Mouse (Mus musculus) embryonic facial prominence, embryonic 11.5 days (tissue): ENCODE measurements around the gene Cep63. TPM values are rescaled to one million over a fixed set of nuclear protein-coding genes. Genes with fewer than 3 reads are reported as not detected.

Source experiments
- ATAC-seq: fragments of 200-750 bp; cut with Nextera tagmentation; replicated peaks from 2 replicates; pipeline ENCODE4 v1.8.0; 2017; ENCODE audit warnings: low read depth; ENCODE audit not compliant: insufficient number of reproducible peaks, low FRiP score, low TSS enrichment
- DNase-seq: peaks from one replicate; pipeline ENCODE4 v3.0.0-alpha.2; 2015; ENCODE audit warnings: low spot score
- H3K27ac ChIP-seq: fragments of 300-500 bp; sonication (generic); replicated peaks from 2 replicates; pipeline ENCODE4 v1.5.1; 2014; ENCODE audit warnings: mild to moderate bottlenecking, low read depth, low read length, control low read depth
- H3K27me3 ChIP-seq: fragments of 300-500 bp; sonication (generic); 2 replicates; pipeline ENCODE4 v1.6.1; 2014; ENCODE audit warnings: mild to moderate bottlenecking, low read length, moderate library complexity, mixed read lengths; ENCODE audit not compliant: control insufficient read depth, insufficient read depth
- H3K36me3 ChIP-seq: fragments of 300-500 bp; sonication (generic); replicated peaks from 2 replicates; pipeline ENCODE4 v1.6.1; 2014; ENCODE audit warnings: low read depth, mild to moderate bottlenecking, low read length, moderate library complexity, mixed read lengths; ENCODE audit not compliant: control insufficient read depth, insufficient read depth
- H3K4me1 ChIP-seq: fragments of 300-500 bp; sonication (generic); 2 replicates; pipeline ENCODE4 v1.6.1; 2014; ENCODE audit warnings: low read length, mixed read lengths; ENCODE audit not compliant: control insufficient read depth, insufficient read depth
- H3K4me2 ChIP-seq: fragments of 300-500 bp; sonication (generic); 2 replicates; pipeline ENCODE4 v1.6.1; 2014; ENCODE audit warnings: low read depth, mild to moderate bottlenecking, control low read depth, low read length, moderate library complexity
- H3K4me3 ChIP-seq: fragments of 300-500 bp; sonication (generic); 2 replicates; pipeline ENCODE4 v1.5.1; 2014; ENCODE audit warnings: low read depth, low read length, control low read depth
- H3K9ac ChIP-seq: fragments of 300-500 bp; sonication (generic); replicated peaks from 2 replicates; pipeline ENCODE4 v1.6.1; 2014; ENCODE audit warnings: mild to moderate bottlenecking, control low read depth, low read length
- H3K9me3 ChIP-seq: fragments of 300-500 bp; sonication (generic); replicated peaks from 2 replicates; pipeline ENCODE4 v1.6.1; 2016; ENCODE audit warnings: mild to moderate bottlenecking, low read length, inconsistent platforms, mixed read lengths; ENCODE audit not compliant: control insufficient read depth
- WGBS: fragments of 180-500 bp; shearing (Covaris S2); extraction: QIAGEN DNeasy Blood & Tissue Kit; methylation state at CpG from one replicate; pipeline ENCODE4 v1.1.7; 2014; 5-methylcytosine and 5-hydroxymethylcytosine counted together
- polyA plus RNA-seq: library from polyadenylated mRNA; unstranded; fragments of >200 nt; fragmentation: Nextera tagmentation; extraction: Ambion mirVana; gene quantifications from 2 replicates; pipeline ENCODE4 v1.2.1, GENCODE M21; 2014

The Cep63 gene
- polyA plus RNA-seq, 1 experiment from 2014 or later, result 53.2 TPM

DNA sequence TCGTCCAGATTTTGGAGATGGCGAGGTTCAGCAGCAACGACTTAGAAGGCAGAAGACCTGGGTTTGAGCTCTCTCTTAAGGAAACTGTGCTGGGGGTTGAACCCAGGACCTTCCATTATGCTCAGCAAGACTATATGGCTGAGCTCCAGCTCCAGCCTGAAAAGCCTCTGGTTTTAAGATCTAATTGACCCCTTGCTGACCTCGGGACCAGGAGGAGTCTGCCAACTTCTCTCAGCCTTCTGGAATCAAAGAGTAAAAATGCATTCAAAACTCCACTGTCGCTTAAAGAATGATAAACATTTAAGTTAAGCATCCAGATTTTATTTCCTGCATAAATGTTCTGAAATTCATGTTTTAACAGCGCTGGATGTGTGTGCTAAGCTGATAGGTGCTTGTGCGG lies 12.6 kb upstream of the Cep63 start:
- no peak overlapping the region for H3K27ac ChIP-seq
- no peak overlapping the region for H3K4me3 ChIP-seq
- no peaks in the 10 kb centered on the region for H3K36me3 ChIP-seq
- no peaks in the 10 kb centered on the region for H3K27me3 ChIP-seq
- ATAC-seq (no peak), DNase-seq (no peak)
- WGBS, result 62% methylated on average over 7 of the region's 7 CpGs
- no peaks in the 10 kb centered on the region for H3K4me1 ChIP-seq
- no peak overlapping the region for H3K4me2 ChIP-seq
- no peak overlapping the region for H3K9ac ChIP-seq
- H3K9me3 ChIP-seq, result no peaks in the 10 kb centered on the region

DNA sequence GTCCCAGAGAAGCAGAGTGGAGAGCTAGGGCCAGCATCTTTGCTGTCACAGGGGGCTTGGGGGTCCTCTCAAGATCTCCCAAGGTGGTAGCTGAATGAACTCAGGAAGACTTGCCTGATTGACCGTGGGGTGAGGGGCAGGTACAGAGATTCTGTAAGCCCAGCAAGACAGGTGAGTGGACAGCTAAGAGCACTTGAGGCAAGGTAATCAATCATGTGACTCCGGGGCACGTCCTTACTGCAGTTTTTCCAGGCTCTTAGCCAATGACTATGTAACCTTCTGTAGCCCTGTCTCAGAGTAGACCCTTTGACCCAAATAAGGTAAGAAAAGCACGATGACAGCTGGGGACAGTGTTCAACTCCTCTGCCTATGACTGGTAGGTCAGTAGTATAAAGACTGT lies 10.8 kb upstream of the Cep63 start:
- H3K9ac ChIP-seq, result no peak overlapping the region
- H3K36me3 ChIP-seq, result no peaks in the 10 kb centered on the region
- no peaks in the 10 kb centered on the region for H3K27me3 ChIP-seq
- no peak overlapping the region for H3K27ac ChIP-seq
- no peak for DNase-seq
- no peaks in the 10 kb centered on the region for H3K4me1 ChIP-seq
- WGBS, result 57% methylated on average over 4 of the region's 4 CpGs
- H3K4me2 ChIP-seq, result no peak overlapping the region
- H3K4me3 ChIP-seq, result no peak overlapping the region
- no peak for ATAC-seq
- H3K9me3 ChIP-seq, result no peaks in the 10 kb centered on the region

DNA sequence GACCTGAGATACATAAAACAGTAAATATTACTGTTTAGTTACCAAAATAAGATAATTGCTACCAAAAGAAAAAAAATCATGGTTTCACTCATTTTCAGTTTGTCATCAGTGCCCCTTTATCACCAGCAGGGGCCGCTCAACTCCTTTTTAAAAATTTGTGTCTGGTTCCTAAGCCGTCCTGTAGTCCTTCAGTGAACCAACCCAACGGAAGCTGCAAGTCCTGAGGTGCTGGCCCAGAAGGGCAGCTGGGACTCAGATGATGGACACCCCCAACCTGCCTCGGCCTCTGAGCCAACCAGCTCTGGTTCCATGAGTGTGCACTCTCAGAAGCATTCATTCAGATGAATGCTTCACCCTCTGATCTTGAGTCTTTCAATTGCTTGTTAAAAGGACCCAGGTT lies 10.2 kb upstream of the Cep63 start:
- H3K9me3 ChIP-seq, result no peaks in the 10 kb centered on the region
- WGBS, result 6% methylated on average over 4 of the region's 4 CpGs
- no peak overlapping the region for H3K9ac ChIP-seq
- peak; percentile 77 for DNase-seq
- no peak overlapping the region for H3K4me3 ChIP-seq
- H3K27me3 ChIP-seq, result no peaks in the 10 kb centered on the region
- no peaks in the 10 kb centered on the region for H3K4me1 ChIP-seq
- H3K27ac ChIP-seq, result no peak overlapping the region
- ATAC-seq, result no peak; the same call in 1 of the 2 replicates
- H3K4me2 ChIP-seq, result no peak overlapping the region
- no peaks in the 10 kb centered on the region for H3K36me3 ChIP-seq

DNA sequence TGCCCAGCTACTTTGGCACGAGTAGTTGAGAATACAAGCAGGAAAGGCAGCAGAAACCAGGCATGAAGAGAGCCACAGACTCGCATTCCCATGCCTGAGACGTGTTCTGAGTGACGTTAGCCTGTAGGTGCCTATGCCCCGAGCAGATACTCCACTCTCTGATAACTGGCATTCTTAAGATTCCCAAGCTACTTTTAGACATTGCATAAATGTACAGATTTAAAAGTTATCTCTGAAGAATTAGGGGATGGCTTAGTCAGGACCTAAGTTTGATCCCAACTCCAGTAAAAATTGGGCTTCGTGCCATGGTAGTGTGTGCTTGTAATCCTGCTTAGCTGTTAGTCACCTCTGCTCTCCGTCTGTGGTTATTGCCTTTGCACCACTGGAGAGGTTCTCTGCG lies 8.1 kb upstream of the Cep63 start:
- no peak overlapping the region for H3K4me2 ChIP-seq
- H3K9me3 ChIP-seq, result no peaks in the 10 kb centered on the region
- no peaks in the 10 kb centered on the region for H3K36me3 ChIP-seq
- no peak overlapping the region for H3K9ac ChIP-seq
- no peak overlapping the region for H3K4me3 ChIP-seq
- ATAC-seq, result no peak
- H3K27ac ChIP-seq, result no peak overlapping the region
- H3K4me1 ChIP-seq, result no peaks in the 10 kb centered on the region
- DNase-seq, result no peak
- 83% methylated on average over 8 of the region's 8 CpGs for WGBS
- no peaks in the 10 kb centered on the region for H3K27me3 ChIP-seq

DNA sequence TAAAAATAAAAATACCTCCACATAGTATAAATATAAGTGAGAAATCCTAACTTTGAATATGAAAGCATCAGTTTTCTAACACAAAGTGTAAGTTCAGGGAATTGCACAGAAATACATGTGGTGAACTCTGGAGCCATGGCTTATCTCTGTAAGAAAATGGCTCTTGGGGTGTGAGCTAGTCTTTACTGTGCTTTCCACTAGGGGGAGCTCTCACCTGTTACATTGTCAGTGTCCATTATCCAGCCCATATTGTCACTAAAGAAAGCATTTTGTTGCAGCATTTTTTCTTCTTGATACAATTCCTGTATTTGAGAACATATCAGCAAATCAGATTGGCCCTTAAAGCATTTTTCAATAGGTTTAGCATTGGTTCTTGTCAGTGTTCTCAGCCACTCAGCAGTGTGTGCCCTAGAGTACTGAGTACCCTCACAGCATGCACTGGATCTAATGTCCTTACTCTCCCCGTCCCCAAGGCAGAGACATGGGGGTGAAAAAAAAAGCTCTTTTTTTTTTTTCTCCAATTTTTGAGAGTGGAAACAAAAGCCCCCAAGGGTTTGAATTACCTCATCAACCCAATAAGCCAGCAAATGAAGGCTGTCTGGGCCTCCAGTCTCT lies 6.7 kb upstream of the Cep63 start:
- Histone ChIP-seq H3K4me1 (no peaks in the 10 kb centered on the region), H3K27ac (no peak overlapping the region), H3K9ac (no peak overlapping the region), H3K36me3 (no peaks in the 10 kb centered on the region), H3K4me2 (no peak overlapping the region), H3K9me3 (no peaks in the 10 kb centered on the region), H3K4me3 (no peak overlapping the region), H3K27me3 (no peaks in the 10 kb centered on the region)
- DNase-seq, result peak; percentile 88
- WGBS, result 59% methylated on average over 1 of the region's 1 CpGs
- ATAC-seq, result no peak

DNA sequence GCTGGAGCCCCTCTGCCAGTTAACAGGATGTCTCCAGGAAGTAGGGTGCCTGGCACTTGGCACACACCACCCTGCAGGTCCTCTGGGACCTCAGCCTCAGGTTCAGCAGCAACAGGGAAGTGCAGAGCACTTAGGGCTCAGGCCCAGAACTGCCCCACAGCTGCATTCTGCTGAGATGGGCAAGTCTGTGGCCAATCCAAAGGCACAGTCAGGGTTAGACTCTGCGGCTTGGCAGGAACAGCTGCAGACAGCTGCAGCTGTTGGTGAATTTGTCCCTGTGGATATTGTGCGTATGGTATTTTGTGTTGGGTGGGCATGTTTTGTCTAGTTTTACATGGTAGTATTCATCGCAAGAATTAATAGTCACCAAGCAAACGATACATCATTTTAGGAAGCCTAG lies 5.8 kb upstream of the Cep63 start:
- DNase-seq (no peak), ATAC-seq (no peak)
- Histone ChIP-seq H3K27me3 (no peaks in the 10 kb centered on the region), H3K4me1 (peaks cover 1% of the 10 kb centered on the region; the same call in 1 of the 2 replicates), H3K9ac (no peak overlapping the region), H3K4me3 (no peak overlapping the region), H3K4me2 (no peak overlapping the region), H3K27ac (no peak overlapping the region), H3K9me3 (no peaks in the 10 kb centered on the region), H3K36me3 (no peaks in the 10 kb centered on the region)
- WGBS, result 86% methylated on average over 4 of the region's 4 CpGs

DNA sequence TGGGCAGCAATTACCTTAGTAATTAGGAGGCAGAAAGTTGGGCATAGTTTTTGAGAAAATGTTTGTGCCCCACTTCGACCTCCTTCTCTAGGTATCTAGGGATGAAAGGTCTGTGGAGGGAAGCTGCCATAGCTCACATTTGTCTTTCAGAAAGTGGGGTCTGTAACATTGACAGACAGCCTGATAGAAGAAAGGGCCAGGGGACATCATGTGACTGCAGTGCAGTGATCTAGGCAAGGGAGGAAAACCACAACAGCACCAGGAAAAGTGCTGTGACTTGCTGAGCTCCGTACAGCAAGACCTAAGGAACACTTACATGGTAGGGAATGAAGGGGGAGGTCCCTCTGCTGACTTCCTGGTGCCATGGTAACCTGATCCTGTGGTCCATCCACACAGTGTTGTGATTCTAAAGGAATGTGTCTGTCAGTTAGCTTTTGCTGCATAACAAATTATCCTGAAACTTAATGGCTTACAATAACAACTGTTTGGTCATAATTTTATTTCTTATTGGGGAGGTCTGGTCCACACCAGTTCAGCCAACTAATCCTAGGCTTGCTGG lies 5.3 kb upstream of the Cep63 start:
- Histone ChIP-seq H3K9ac (no peak overlapping the region), H3K4me1 (peaks cover 3% of the 10 kb centered on the region; the same call in 1 of the 2 replicates), H3K36me3 (no peaks in the 10 kb centered on the region), H3K9me3 (no peaks in the 10 kb centered on the region), H3K27ac (no peak overlapping the region), H3K27me3 (no peaks in the 10 kb centered on the region), H3K4me3 (no peak overlapping the region), H3K4me2 (no peak overlapping the region)
- ATAC-seq (no peak), DNase-seq (no peak)
- WGBS, result 55% methylated on average over 2 of the region's 2 CpGs

DNA sequence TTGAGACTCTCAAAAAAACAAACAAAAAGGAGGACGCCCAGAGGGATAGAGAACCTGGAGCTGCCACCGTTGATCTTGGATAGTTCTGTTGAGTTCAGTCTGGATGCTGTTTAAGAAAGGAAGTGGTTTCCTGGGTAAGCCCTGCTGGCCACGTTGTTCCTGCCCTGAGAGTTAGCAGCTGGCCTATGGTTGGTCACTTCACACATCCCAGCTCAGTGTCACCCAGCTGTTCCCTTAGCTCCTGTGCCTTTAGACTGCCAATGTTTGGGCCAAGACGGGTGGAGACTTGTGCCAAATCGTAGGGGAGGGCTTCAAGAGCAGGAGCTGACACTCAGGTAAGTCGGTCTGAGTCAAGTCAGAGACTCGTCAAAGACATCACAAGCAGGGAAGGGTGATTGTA lies 2.7 kb upstream of the Cep63 start:
- Histone ChIP-seq H3K9me3 (no peaks in the 10 kb centered on the region), H3K36me3 (no peaks in the 10 kb centered on the region), H3K4me2 (no peak overlapping the region), H3K27ac (no peak overlapping the region), H3K9ac (no peak overlapping the region), H3K27me3 (no peaks in the 10 kb centered on the region), H3K4me3 (no peak overlapping the region), H3K4me1 (peaks cover 3% of the 10 kb centered on the region; the same call in 1 of the 2 replicates)
- WGBS, result 65% methylated on average over 7 of the region's 7 CpGs
- DNase-seq, result no peak
- no peak for ATAC-seq
